Mouse (Mus musculus) layer of hippocampus, adult 18-20 months (tissue): ENCODE results near the gene Mov10. TPM values are rescaled to one million over a fixed set of nuclear protein-coding genes. Genes with fewer than 3 reads are reported as not detected.

ENCODE experiments used
- DNase-seq, 2 experiments: peaks; one replicate each; pipeline ENCODE4 v3.0.0; 2022; ENCODE audit warnings: low spot score in 2 of 2
- total RNA-seq, 2 experiments: library from RNA; stranded (reverse); gene quantifications; 2 replicates each; pipeline ENCODE4 v1.2.3; 2021

Mov10 gene
- total RNA-seq, 2 experiments from 2014 or later = 7.9 to 9.7 TPM

DNA sequence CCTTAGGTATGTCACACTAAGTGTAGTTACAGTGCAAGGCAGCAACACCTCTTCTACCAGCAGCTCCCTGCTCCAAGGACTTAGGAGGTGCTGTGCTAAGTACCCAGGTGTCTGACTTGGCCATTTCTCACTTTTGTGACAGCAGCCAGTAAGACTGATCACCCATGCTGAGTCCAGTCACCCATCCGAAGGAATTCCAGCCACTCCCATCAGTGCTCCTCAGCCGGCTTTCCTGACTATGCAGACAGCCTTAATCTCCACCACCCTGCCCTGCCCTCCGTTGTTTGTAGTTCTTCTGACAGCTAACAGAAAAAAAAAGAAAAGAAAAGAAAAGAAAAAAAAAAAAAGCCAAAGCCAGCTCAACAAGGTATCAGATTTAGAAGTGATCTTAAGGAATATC lies 6.6 kb downstream of the Mov10 start:
- DNase-seq = no peak

GRCm38 (mm10) chr3:104805539-104805938 lies 12.8 kb downstream of the Mov10 start:
- no peak for DNase-seq

GRCm38 (mm10) chr3:104804312-104804711 lies 14.1 kb downstream of the Mov10 start:
- DNase-seq = no peak

DNA sequence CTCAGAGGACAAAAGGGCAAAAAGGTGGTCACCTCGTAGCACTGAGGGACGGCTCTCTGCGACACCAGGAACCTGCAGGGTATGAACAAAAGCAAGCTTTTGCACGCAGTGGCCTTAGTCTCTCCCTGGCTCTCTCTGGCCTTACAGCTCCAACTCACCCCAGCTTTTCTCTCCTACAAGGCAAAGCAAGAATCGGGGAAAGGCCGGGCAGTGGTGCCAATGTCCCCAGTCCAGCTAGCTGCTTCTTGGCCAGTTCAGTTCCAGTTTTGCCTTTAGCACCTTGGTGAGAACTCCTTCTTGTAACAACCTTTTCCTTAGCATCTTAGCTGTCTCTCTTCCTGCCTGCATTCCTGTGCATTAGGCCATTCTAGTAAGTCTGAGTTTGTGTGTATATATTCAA lies 16.9 kb downstream of the Mov10 start:
- DNase-seq = no peak

- no peak for DNase-seq
Measured at GRCm38 (mm10) chr3:104800681-104801080, 17.7 kb downstream of the Mov10 start.

DNA sequence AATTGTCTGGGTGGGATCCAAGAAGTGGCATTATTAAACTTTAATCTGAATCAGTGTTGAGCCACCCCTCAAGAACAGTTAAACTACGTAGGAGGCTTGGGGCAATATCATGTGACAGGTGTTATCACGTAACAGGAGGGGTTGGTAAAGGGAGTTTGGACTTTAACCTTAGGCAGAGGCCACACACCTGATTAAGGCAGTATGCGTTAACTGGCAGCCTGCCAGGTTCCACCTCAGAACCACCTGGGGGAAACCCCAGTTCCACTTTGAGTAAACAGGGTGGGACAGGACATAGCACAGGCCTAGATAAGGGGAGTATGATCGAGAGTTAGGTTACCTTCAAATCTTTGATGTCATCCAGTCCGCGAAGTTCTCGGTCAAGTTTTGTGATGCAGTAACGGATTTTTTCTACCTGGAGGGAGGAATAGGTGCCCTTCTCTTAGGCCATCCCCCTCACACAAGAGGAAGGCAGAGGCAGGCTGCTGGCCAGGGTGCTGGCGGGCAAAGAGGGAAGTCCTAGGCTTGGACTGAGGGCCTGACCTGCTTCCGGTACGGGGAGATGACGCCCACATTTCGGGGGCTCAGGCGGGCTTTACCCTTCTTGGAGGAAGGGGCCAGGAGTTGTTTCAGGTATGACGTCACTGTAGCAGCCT lies 21.8 kb downstream of the Mov10 start:
- no peak for DNase-seq

DNA sequence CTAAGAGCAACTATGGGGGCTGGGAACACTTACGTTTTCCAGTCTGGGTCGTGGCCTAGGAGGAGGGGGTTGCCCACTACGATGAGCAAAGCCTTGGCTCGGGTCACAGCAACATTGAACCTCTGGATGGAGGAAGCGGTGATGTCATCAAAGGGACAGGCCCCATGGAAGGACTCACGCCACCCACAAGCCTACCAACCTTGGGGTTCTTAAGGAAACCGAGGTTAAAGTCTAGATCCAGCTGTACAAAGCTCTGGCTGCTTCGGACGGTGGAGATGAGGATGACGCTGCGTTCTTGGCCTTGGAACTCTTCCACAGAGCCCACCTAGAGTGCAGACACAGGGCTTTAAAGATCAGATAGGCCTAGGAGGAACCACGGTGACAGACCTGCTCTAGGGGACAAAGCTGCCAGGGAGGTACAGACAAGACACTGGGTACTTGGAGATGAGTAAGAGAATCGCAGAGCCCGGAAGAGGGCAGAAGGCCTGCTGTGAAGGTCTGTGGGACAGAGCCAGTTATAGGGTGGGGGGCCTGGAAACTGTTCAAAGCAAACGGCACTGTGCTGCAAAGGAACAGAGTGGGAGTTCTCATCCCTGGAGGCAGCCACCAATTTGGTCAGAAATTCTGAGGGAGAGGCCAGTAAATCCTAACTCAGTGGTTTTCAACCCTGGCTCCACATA lies 22.6 kb downstream of the Mov10 start:
- DNase-seq = no peak

DNA sequence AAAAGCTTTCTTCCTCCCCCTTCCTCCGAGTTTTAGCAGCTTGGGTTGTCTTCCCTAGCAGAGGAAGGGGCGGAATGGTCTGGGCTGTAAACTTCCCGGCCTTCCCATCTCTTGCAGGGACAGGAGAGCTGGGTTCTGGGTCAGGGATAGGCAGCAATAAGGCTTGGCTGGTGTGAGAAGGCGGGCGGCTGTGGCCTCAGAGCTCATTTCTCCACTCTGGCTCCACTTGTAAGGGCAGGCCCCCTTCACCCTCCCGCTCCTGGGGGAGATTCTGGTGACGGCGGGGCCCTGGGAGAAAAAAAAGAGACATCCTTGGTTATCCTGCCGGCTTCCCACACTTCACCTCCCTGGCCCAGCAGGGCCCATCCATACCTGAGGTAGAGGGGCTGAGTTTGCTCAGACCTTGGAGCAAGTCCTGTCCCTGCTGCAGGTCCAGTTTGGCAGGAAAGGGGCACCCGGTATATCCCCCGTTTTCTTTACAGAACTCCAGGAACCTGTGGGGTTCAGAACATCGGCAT lies 23.4 kb downstream of the Mov10 start:
- no peak for DNase-seq

GRCm38 (mm10) chr3:104793871-104794828 lies 24.2 kb downstream of the Mov10 start:
- DNase-seq = peak in 1 of 2 experiments; percentile 56

- DNase-seq = no peak
Measured at GRCm38 (mm10) chr3:104792360-104793270, 25.7 kb downstream of the Mov10 start.

DNA sequence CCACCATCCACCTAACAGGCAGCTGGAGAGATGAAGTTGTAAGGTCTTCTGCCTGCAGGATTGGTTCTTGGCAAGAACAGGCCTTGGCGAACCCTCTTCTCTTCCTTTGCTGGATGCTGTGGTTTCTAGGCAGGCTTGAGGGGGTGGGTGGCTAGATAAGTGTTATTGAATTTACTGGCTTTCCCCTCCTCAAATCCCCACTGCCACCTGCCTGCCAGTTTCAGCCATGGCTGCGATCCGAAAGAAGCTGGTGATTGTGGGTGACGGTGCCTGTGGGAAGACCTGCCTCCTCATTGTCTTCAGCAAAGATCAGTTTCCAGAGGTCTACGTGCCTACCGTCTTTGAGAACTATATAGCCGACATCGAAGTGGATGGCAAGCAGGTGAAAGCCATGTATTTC lies 26.7 kb downstream of the Mov10 start:
- DNase-seq = no peak

DNA sequence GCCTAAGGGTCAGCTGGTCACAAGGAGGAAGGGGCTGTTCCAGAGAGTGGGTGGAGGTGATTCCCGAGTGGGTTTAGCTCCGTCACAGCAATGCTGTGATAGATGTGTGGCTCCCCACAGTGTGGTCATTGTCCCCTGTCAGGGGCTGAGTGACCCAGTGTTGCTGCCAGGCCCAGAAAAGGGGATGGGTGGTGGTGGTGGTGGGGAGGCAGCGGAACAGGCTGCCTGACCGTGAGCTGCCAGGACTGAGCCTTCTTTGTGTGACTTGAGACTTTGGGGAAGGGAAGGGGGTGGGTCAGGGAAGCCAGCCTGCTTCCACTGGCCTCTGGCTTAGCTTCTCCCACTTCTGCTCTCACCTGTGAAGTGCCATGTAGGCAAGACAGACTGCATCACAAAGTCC lies 27.3 kb downstream of the Mov10 start:
- no peak for DNase-seq

- DNase-seq = peak in 1 of 2 experiments; percentile 51
Measured at GRCm38 (mm10) chr3:104790401-104790937, 27.9 kb downstream of the Mov10 start.

GRCm38 (mm10) chr3:104789822-104790221 lies 28.5 kb downstream of the Mov10 start:
- DNase-seq = no peak

DNA sequence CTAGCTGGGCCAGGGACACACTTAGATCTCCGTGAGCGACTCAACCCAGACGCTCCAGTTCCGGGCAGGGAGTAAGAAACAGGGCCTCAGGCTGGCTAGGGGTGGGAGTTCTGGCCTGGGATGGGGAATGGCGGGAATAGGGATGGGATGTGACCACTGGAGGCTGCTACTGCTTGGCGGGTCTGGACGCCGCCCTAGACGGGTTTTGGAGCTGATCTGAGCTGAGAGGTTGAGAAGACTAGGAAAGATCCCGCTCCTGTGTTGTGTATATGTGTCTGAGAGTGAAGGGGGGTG lies 29.1 kb downstream of the Mov10 start:
- DNase-seq = no peak

DNA sequence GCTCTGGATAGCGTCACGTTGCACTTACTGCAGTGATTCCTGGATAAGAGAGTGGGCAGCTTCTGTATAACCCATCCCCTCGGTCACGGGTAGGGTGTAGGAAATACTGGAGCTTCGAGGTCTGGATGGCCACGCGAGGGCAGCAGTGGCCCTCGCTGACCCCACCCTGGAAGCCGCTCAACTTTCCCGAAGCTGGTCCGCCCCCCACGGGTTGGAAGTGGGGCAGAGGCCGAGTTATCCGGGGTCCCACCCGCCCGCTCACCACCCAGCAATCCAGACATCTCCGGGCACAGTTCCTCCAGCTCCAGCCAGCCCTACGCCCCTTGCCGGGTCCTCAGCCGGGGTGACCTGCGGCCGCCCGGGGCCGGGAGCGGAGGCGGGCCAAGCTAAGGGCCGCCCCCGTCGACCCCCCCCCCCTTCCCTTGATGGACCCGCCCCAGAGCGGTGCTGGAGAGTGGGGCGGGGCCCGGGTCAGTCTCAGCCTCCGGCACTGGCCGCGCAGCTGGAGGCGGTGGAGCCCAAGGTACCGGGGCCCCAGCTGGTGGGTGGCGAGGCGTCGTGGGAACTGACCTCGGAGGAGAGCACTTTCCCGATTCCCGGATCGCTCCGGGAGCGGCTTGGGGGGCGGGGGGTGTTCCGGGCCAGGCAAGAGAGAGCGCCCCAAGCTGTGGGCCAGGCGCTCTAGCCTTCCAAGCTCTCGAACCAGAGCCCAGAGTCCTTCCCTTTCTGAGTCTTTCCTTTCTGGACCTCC lies 29.6 kb downstream of the Mov10 start:
- peak in 1 of 2 experiments; percentile 66 for DNase-seq

DNA sequence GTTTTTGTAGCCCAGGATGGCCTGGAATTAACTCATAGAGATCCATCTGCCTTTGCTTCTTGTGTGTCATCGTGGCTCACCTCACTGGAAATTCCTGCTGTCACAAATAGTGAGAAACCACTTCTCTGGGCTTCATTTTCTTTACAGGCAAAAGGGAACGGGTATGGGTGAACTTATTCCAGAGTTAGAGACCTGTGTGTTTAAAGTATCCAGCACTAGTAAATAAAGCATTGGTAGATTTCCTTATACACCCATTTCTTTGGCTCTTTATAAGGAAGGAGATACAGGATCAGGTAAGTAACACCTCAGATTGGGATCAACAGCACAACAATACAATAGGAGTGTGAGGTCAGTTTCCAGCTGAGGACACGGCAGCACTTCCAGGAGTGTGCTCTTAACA lies 30.3 kb downstream of the Mov10 start, which contains the start of gene Rhoc:
Gene Rhoc (plus strand): TSS at position 301 of the 400 bp plus-strand sequence.
- no peak for DNase-seq

- no peak for DNase-seq
Measured at GRCm38 (mm10) chr3:104785284-104785683, 33.1 kb downstream of the Mov10 start.

- no peak for DNase-seq
Measured at GRCm38 (mm10) chr3:104783971-104784500, 34.3 kb downstream of the Mov10 start.
